Mouse (Mus musculus) brain, embryonic 14.5 days (tissue): ENCODE data around the gene Tesc. TPM values are rescaled to one million over a fixed set of nuclear protein-coding genes. Genes with fewer than 3 reads are reported as not detected.

Source experiments
- DNase-seq: peaks from one replicate; pipeline ENCODE4 v3.0.0-alpha.2; 2011; ENCODE audit warnings: low read depth
- CTCF ChIP-seq: fragments of 200-500 bp; IDR thresholded peaks from 2 replicates; pipeline ENCODE4 v1.5.1; 2012; ENCODE audit warnings: inconsistent platforms, mild to moderate bottlenecking, moderate library complexity, borderline replicate concordance; ENCODE audit not compliant: insufficient read depth, insufficient read length; ENCODE audit errors: extremely low read depth
- POLR2A ChIP-seq: fragments of 200-500 bp; IDR thresholded peaks from 2 replicates; pipeline ENCODE4 v1.6.1; 2012; ENCODE audit warnings: mild to moderate bottlenecking, inconsistent platforms, borderline replicate concordance; ENCODE audit not compliant: poor library complexity, insufficient read depth, insufficient read length, severe bottlenecking; ENCODE audit errors: extremely low read depth
- polyA plus RNA-seq: library from polyadenylated mRNA; depleted of rRNA; stranded (reverse); fragments of >200 nt; gene quantifications from 2 replicates; pipeline ENCODE4 v1.2.3, GENCODE M21; 2012

The Tesc gene
- polyA plus RNA-seq, 1 experiment: 3.0 TPM

DNA sequence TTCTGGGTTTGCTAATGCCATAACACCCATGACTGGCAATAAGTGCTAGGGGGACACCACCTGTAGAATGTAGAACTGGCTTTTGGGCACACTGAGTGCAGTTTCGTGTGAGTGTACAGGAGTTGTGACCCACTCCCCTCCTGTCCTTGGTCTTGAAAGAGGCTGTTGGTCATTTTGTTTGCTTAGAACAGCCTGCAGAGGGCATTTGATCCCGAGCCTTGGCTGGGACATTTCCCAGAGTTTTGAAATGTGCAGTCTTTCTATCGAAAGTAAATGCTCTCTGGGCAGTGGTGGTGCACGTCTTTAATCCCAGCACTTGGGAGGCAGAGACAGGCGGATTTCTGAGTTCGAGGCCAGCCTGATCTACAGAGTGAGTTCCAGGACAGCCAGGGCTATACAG, 31.6 kb upstream of the Tesc start:
- TF ChIP-seq CTCF (no peak), POLR2A (no peak)
- no peak for DNase-seq

DNA sequence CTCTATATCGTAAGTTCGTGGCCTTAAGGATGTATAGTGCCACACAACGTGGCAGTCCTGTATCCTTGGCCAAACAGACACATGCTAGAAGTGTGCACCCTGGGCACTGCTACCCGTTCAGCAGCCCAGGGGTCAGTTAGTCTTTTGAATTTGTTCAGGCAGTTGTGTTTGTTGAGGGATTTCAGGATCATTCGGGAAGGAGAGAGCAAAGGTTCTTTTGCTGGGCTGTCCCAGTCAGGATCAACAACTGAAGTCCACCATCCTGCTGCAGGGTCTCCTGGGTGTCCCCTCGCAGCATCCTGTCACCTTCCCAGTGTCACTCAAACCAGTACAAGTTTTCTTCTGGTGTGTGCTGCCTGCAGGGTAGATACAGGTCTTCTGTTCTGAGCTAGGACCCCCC, 31.0 kb upstream of the Tesc start:
- DNase-seq: no peak
- no peak for TF ChIP-seq CTCF
- TF ChIP-seq POLR2A: no peak

DNA sequence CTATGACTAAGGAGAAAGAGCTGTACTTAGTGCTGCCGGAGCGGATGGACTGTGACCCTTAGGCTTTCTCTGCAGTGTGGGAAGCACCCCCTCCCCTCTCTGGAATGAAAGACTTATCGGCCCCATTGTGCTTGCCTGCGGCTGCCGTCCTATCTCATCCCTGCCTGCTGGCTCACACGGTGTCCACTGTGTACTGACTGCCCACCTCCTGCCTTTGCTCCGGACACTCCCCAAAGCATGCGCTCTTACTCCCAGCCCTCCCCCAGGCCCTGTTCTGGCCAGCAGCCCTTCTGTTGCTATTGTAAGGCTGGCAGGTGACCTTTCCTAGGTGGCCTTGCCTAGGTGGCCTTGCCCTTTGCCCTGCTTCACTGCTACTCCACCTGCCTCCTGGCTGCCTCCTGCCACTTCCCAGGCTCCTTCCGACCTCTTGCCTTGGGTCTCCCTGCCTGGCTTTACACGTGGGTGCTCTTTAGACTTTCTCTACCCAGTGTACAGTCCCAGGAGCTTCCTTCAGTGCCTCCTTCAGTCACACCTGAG, 30.0 kb upstream of the Tesc start:
- DNase-seq: no peak

DNA sequence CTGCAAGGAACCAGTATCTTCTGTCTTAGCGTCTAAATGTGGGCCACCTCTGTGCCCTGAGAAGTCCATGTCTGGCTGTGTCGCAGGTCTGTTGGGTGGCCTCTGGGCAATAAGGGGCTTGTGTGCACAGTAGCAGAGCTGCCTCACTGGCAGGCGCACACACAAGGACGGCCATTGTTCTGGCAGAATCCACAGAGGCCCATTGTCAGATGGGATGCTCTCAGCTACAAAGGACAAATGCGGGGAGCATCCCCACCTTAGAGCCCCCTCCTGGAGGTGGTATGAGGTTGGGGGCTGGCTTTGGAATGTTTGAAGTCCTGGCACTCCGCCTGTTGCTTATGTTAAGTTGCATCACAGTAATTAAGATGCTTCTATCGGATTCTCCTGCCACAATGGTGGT, 28.5 kb upstream of the Tesc start:
- TF ChIP-seq CTCF: no peak
- TF ChIP-seq POLR2A: no peak
- no peak for DNase-seq

More for the DNA sequence above, 30.0 kb upstream of the Tesc start:
- TF ChIP-seq CTCF (no peak), POLR2A (no peak)

DNA sequence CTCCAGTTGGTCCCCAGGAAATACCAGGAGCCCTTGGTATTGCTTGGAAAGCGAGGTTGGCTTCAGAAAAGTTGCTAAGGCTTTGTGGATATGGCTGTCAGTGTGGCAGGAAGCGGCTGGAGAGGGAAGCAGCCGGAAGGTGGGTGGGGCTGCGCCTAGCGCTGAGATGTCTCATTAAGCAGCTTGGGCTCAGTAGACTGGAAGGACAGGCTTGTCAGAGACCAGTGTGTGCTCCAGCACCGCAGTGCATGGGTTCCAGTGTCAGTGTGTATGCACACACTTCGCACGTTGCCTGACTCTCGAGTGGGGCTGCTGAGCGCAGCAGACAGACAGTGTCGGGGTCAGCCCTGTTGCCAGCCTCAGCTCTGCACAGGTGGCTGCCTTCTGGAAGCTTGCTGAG, 28.0 kb upstream of the Tesc start:
- DNase-seq: peak; percentile 17
- TF ChIP-seq POLR2A (no peak), CTCF (no peak)

DNA sequence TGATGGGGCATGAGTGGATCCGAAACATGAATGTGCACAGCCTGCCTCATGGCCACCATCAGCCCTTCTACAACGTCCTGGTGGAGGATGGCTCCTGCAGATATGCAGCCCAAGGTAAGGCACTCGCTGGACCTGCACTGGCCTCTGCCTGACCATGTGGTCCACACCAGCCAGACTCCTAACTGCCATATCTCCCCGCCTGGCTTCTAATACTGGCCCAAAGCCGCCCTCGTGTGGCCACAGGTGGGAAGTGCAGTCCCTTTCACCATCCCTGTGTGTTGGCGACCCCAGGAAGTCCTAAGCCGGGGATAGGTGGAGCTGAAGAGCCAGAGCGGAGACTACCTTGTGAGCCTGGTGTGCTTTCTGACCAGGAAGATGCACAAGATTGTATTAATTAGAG, 25.5 kb upstream of the Tesc start:
- peak; percentile 77 for DNase-seq
- TF ChIP-seq POLR2A (no peak), CTCF (peak; percentile 98)

DNA sequence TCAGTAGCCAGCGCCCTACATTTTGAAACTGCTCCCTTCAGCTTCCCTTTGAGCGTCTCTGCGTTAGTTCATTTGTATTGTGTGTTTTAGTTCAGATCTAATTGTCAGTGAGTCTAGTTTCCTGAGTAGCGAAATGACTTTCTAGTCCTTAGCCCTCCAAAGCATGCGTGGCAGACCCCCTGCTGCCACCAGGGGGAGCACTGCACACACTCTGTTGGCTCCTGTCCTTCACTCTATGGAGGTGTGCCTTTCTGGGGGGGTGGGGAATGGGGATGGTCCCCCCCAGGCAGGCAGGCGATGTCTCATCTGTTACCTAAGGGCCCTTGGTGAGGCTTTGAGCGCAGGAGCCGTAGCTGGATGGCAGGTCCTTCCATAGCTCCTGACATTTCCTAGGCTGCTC, 22.9 kb upstream of the Tesc start:
- TF ChIP-seq POLR2A (no peak), CTCF (peak; percentile 93)
- peak; percentile 53 for DNase-seq

DNA sequence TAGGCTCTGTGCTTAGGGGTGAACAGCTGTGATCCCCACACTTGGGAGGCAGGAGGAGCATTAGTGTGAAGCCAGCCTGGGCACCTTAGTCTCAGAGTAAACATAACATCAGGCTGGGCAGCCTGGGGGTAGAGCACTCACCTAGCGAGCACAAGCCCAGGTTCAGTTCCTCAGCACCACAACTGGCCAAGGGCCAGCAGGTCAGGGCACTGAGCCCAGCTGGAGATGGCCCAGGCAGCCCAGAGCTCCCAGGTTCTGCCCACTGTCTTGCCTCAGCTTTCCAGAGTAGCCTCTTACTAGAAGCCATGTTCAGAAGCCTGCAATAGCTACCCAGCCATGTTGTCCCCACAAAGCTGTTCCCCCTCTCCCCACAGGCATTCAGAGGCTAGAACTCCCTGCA, 21.8 kb upstream of the Tesc start:
- TF ChIP-seq POLR2A (no peak), CTCF (no peak)
- DNase-seq: no peak

DNA sequence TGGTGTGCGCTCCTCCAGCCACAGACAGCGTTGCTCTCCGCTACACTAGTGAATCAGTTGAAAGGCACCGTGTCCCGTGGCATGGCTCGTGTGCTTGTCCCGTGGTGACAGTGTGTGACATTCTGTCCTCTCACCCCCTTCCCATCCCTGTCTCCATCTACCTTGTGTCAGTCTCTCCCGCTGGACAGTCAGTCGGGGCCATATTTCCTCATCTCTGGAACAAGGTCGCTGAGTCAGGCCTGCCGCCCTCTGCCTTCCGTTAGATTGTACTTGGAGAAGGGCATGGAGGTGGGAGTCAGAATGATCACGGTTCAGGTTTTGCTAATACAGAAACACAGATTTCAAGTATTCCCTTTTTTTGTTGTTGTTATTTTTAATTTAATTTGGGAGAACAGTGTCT, 19.2 kb upstream of the Tesc start:
- TF ChIP-seq POLR2A: no peak
- no peak for TF ChIP-seq CTCF
- no peak for DNase-seq

DNA sequence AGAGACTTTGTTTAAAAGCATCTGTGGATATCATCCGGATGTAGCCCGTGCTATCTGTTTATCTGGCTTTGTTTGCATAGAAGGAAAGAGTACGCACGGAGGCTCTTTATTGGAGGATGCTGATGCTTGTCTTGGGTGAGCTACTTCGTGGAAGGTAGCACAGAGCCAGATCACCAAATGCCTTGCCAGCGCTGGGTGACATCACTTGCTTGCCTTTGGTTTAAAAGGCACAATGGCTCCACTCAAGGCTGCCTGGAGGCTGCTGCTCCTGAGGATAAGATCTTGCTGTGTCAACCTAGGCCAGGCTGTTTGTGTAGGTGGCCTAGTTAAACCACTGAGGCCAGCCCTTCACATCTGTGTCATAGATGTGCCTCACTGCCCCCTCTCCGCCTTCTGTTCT, 16.7 kb upstream of the Tesc start:
- TF ChIP-seq CTCF (no peak), POLR2A (no peak)
- DNase-seq: no peak

DNA sequence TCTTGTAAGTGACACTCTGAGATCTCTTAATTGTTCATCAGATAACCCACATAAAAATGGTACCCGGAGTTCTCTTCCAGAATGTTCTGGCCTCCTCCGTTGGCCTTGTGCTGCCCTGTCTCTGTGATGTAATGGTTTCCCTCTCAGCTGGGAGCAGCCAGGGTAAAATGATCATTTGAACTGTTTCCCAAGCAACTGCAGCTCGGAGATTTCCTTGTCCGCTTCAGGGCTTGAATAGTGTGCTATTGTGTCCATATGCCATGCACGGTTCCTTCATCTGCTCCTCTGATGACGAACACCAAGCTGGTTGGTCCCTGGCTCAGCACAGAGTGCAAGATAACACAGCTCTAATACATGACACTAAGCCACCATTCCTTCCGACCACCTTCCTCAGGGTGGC, 15.7 kb upstream of the Tesc start:
- no peak for TF ChIP-seq CTCF
- TF ChIP-seq POLR2A: no peak
- DNase-seq: peak; percentile 56

DNA sequence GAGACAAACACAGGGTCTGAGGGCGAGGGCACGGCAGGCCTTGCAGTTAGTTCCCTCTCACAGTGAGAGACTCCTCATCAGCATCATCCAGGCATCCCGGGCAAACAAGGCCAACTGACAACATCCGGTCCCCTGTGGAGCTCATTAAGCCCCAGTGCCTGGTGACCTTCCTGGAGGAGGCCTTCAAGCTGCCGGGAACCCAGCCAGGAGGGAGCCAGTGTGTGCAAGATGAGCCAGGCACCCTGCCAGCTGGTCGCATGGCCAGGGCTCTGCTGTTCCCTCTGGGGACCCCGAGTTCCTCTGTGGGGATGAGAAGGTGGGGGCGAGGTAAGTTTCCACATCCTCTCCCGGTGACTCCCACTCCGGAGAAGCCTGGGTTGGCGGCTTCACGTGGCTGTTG, 12.5 kb upstream of the Tesc start:
- peak; percentile 87 for DNase-seq
- no peak for TF ChIP-seq POLR2A
- TF ChIP-seq CTCF: no peak
